Mouse (Mus musculus): ENCODE data around the gene Ttc7b.
A peak's percentile ranks its signal among the peaks of the same experiment; 100 is the strongest.

Gene Ttc7b

GRCm38 (mm10) chr12:100520794-100521186 is at the start of gene Ttc7b:
Gene Ttc7b (minus strand): TSS chr12:100520826.
- peak; percentile 84 for DNase-seq

GRCm38 (mm10) chr12:100568831-100569230 is 48.2 kb upstream of the Ttc7b start:
- DNase-seq, result no peak

GRCm38 (mm10) chr12:100568105-100568504 is 47.5 kb upstream of the Ttc7b start:
- no peak for DNase-seq

- DNase-seq, result no peak
Measured at GRCm38 (mm10) chr12:100567627-100568026, 47.0 kb upstream of the Ttc7b start.

GRCm38 (mm10) chr12:100553675-100554074 is 33.0 kb upstream of the Ttc7b start:
- no peak for DNase-seq

GRCm38 (mm10) chr12:100551972-100552371 is 31.3 kb upstream of the Ttc7b start:
- no peak for DNase-seq

- no peak for DNase-seq
Measured at GRCm38 (mm10) chr12:100544194-100544567, 23.6 kb upstream of the Ttc7b start.

- no peak for DNase-seq
Measured at GRCm38 (mm10) chr12:100543437-100544193, 23.0 kb upstream of the Ttc7b start.

- DNase-seq, result no peak
Measured at GRCm38 (mm10) chr12:100542494-100542893, 21.9 kb upstream of the Ttc7b start.

- DNase-seq, result no peak
Measured at GRCm38 (mm10) chr12:100542076-100542475, 21.4 kb upstream of the Ttc7b start.

GRCm38 (mm10) chr12:100539158-100539714 is 18.6 kb upstream of the Ttc7b start:
- DNase-seq, result no peak

- no peak for DNase-seq
Measured at GRCm38 (mm10) chr12:100538445-100539157, 18.0 kb upstream of the Ttc7b start.

- no peak for DNase-seq
Measured at GRCm38 (mm10) chr12:100537091-100537490, 16.5 kb upstream of the Ttc7b start.

GRCm38 (mm10) chr12:100535028-100535427 is 14.4 kb upstream of the Ttc7b start:
- no peak for DNase-seq

- DNase-seq, result no peak
Measured at GRCm38 (mm10) chr12:100534028-100534427, 13.4 kb upstream of the Ttc7b start.

- DNase-seq, result no peak
Measured at GRCm38 (mm10) chr12:100533209-100533608, 12.6 kb upstream of the Ttc7b start.

GRCm38 (mm10) chr12:100531740-100532139 is 11.1 kb upstream of the Ttc7b start:
- no peak for DNase-seq

- DNase-seq, result no peak
Measured at GRCm38 (mm10) chr12:100530871-100531270, 10.2 kb upstream of the Ttc7b start.

- DNase-seq, result no peak
Measured at GRCm38 (mm10) chr12:100529651-100530050, 9.0 kb upstream of the Ttc7b start.

- peak; percentile 77 for DNase-seq
Measured at GRCm38 (mm10) chr12:100529172-100529571, 8.5 kb upstream of the Ttc7b start.

GRCm38 (mm10) chr12:100528246-100528645 is 7.6 kb upstream of the Ttc7b start:
- DNase-seq, result no peak

- peak; percentile 89 for DNase-seq
Measured at GRCm38 (mm10) chr12:100527753-100528152, 7.1 kb upstream of the Ttc7b start.

GRCm38 (mm10) chr12:100527241-100527640 is 6.6 kb upstream of the Ttc7b start:
- DNase-seq, result no peak

GRCm38 (mm10) chr12:100525939-100526338 is 5.3 kb upstream of the Ttc7b start:
- DNase-seq, result no peak

All from embryo, embryonic 11 days (tissue).